Mouse (Mus musculus) midbrain, postnatal 0 days (tissue): ENCODE measurements around the gene Gm9936. TPM values are rescaled to one million over a fixed set of nuclear protein-coding genes. Genes with fewer than 3 reads are reported as not detected.
"Not testable (repeated sequence)": the region's sequence is repeated elsewhere in the genome, so short reads cannot be mapped to it uniquely, and the experiment has no call there.

ENCODE experiments used
- ATAC-seq: fragments of 200-750 bp; cut with Nextera tagmentation; 2 replicates; pipeline ENCODE4 v1.8.0; 2017; ENCODE audit warnings: moderate number of reproducible peaks, mild to moderate bottlenecking, moderate TSS enrichment, moderate library complexity; ENCODE audit not compliant: low FRiP score
- DNase-seq: peaks from one replicate; pipeline ENCODE4 v3.0.0-alpha.2; 2015; ENCODE audit warnings: low spot score
- H3K27ac ChIP-seq: fragments of 300-500 bp; sonication (generic); 2 replicates; pipeline ENCODE4 v1.5.1; 2014; ENCODE audit warnings: low read depth, mild to moderate bottlenecking, low read length, mixed read lengths
- H3K27me3 ChIP-seq: fragments of 300-500 bp; sonication (generic); 2 replicates; pipeline ENCODE4 v1.6.1; 2014; ENCODE audit warnings: low read length, control low read depth, mixed read lengths; ENCODE audit not compliant: insufficient read depth
- H3K36me3 ChIP-seq: fragments of 300-500 bp; sonication (generic); 2 replicates; pipeline ENCODE4 v1.6.1; 2014; ENCODE audit warnings: low read length, control low read depth, mixed read lengths; ENCODE audit not compliant: insufficient read depth
- H3K4me1 ChIP-seq: fragments of 300-500 bp; sonication (generic); 2 replicates; pipeline ENCODE4 v1.6.1; 2014; ENCODE audit warnings: mild to moderate bottlenecking, control low read depth, antibody characterized with exemption, low read length, mixed read lengths; ENCODE audit not compliant: insufficient read depth
- H3K4me2 ChIP-seq: fragments of 300-500 bp; sonication (generic); 2 replicates; pipeline ENCODE4 v1.6.1; 2014; ENCODE audit warnings: low read depth, mild to moderate bottlenecking, low read length, mixed read lengths; ENCODE audit not compliant: poor library complexity, severe bottlenecking
- H3K4me3 ChIP-seq: fragments of 300-500 bp; sonication (generic); 2 replicates; pipeline ENCODE4 v1.5.1; 2014; ENCODE audit warnings: low read depth, mild to moderate bottlenecking, low read length, moderate library complexity
- H3K9ac ChIP-seq: fragments of 300-500 bp; sonication (generic); replicated peaks from 2 replicates; pipeline ENCODE4 v1.6.1; 2014; ENCODE audit warnings: mild to moderate bottlenecking, low read length, moderate library complexity, mixed read lengths; ENCODE audit not compliant: poor library complexity, severe bottlenecking
- H3K9me3 ChIP-seq: fragments of 300-500 bp; sonication (generic); 2 replicates; pipeline ENCODE4 v1.6.1; 2016; ENCODE audit warnings: low read length, control low read depth
- CTCF ChIP-seq: IDR thresholded peaks from 2 replicates; pipeline ENCODE4 v1.5.1; 2016; ENCODE audit warnings: antibody characterized with exemption, mild to moderate bottlenecking
- WGBS: fragments of 180-500 bp; shearing (Covaris S2); extraction: QIAGEN DNeasy Blood & Tissue Kit; methylation state at CpG from one replicate; pipeline ENCODE4 v1.1.7; 2014; 5-methylcytosine and 5-hydroxymethylcytosine counted together
- polyA plus RNA-seq: library from polyadenylated mRNA; unstranded; fragments of >200 nt; fragmentation: Nextera tagmentation; extraction: Ambion mirVana; gene quantifications from 2 replicates; pipeline ENCODE4 v1.2.1, GENCODE M21; 2015
- total RNA-seq: library from RNA; depleted of rRNA; stranded (reverse); fragments of >200 nt; gene quantifications from 2 replicates; pipeline ENCODE4 v1.2.3, GENCODE M21; 2014

Gene Gm9936
- total and polyA plus RNA-seq, 2 experiments from 2014 or later: 3.1 to 6.7 TPM

GRCm38 (mm10) chr5:114875858-114876257, 17.4 kb upstream of the Gm9936 start:
- ATAC-seq: no peak
- 54% methylated on average over 6 of the region's 6 CpGs for WGBS
- peak; percentile 45 for TF ChIP-seq CTCF

GRCm38 (mm10) chr5:114865279-114865678, 6.8 kb upstream of the Gm9936 start:
- ATAC-seq: no peak
- no peak overlapping the region for H3K27ac ChIP-seq
- H3K4me1 ChIP-seq: no peaks in the 10 kb centered on the region
- 0 out of 2 replicates have a peak, but pooled peaks cover 8% of the 10 kb centered on the region for H3K9me3 ChIP-seq
- H3K36me3 ChIP-seq: no peaks in the 10 kb centered on the region
- TF ChIP-seq CTCF: no peak
- H3K4me2 ChIP-seq: no peak overlapping the region
- H3K9ac ChIP-seq: no peak overlapping the region
- H3K4me3 ChIP-seq: no peak overlapping the region
- 86% methylated on average over 12 of the region's 12 CpGs for WGBS
- DNase-seq: no peak
- H3K27me3 ChIP-seq: no peaks in the 10 kb centered on the region

More at GRCm38 (mm10) chr5:114875858-114876257, 17.4 kb upstream of the Gm9936 start:
- no peak for DNase-seq
- no peak overlapping the region for H3K4me3 ChIP-seq
- H3K36me3 ChIP-seq: no peaks in the 10 kb centered on the region
- no peak overlapping the region for H3K9ac ChIP-seq
- H3K27me3 ChIP-seq: no peaks in the 10 kb centered on the region
- no peak overlapping the region for H3K27ac ChIP-seq
- H3K9me3 ChIP-seq: no peaks in the 10 kb centered on the region
- no peaks in the 10 kb centered on the region for H3K4me1 ChIP-seq
- H3K4me2 ChIP-seq: no peak overlapping the region

GRCm38 (mm10) chr5:114864813-114865212, 6.3 kb upstream of the Gm9936 start:
- ATAC-seq (no peak), DNase-seq (no peak)
- H3K27ac ChIP-seq: no peak overlapping the region
- H3K27me3 ChIP-seq: no peaks in the 10 kb centered on the region
- TF ChIP-seq CTCF: no peak
- 74% methylated on average over 7 of the region's 7 CpGs for WGBS
- H3K4me2 ChIP-seq: no peak overlapping the region
- H3K4me3 ChIP-seq: no peak overlapping the region
- H3K9ac ChIP-seq: no peak overlapping the region
- no peaks in the 10 kb centered on the region for H3K4me1 ChIP-seq
- no peaks in the 10 kb centered on the region for H3K36me3 ChIP-seq
- 0 out of 2 replicates have a peak, but pooled peaks cover 8% of the 10 kb centered on the region for H3K9me3 ChIP-seq

- Histone ChIP-seq H3K4me1 (peaks cover 4% of the 10 kb centered on the region), H3K27me3 (no peaks in the 10 kb centered on the region), H3K9ac (no peak overlapping the region), H3K36me3 (no peaks in the 10 kb centered on the region), H3K4me2 (no peak overlapping the region), H3K4me3 (no peak overlapping the region), H3K9me3 (no peaks in the 10 kb centered on the region), H3K27ac (no peak overlapping the region)
- TF ChIP-seq CTCF: no peak
- no peak for ATAC-seq
- 77% methylated on average over 6 of the region's 6 CpGs for WGBS
- no peak for DNase-seq
Measured at GRCm38 (mm10) chr5:114861730-114862129, 3.2 kb upstream of the Gm9936 start.

- Histone ChIP-seq H3K4me3 (peak overlapping the region; percentile 23; the same call in 1 of the 2 replicates), H3K9ac (peak overlapping the region; percentile 55; the same call in 1 of the 2 replicates), H3K4me2 (peak overlapping the region; percentile 54), H3K27ac (peak overlapping the region; percentile 26; the same call in 1 of the 2 replicates), H3K9me3 (no peaks in the 10 kb centered on the region), H3K4me1 (peaks cover 4% of the 10 kb centered on the region), H3K36me3 (no peaks in the 10 kb centered on the region), H3K27me3 (no peaks in the 10 kb centered on the region)
- peak; percentile 93 for TF ChIP-seq CTCF
- DNase-seq (peak; percentile 91), ATAC-seq (0 out of 2 replicates have a peak, but pooled peaks have one; percentile 41)
- WGBS: 4% methylated on average over 18 of the region's 18 CpGs
Measured at GRCm38 (mm10) chr5:114859253-114859652, 771 bp upstream of the Gm9936 start.

GRCm38 (mm10) chr5:114853364-114853763, 5.1 kb downstream of the Gm9936 start, which contains the start of gene 4930519G04Rik:
TSS of gene 4930519G04Rik (plus strand) at chr5:114853664.
- not testable (repeated sequence) for ATAC-seq, H3K4me3 ChIP-seq, H3K27me3 ChIP-seq, H3K9ac ChIP-seq, H3K27ac ChIP-seq, H3K36me3 ChIP-seq, H3K4me2 ChIP-seq, H3K4me1 ChIP-seq, DNase-seq, H3K9me3 ChIP-seq
- WGBS: 76% methylated on average over 3 of the region's 5 CpGs
